Mouse (Mus musculus): Measurements from ENCODE around the gene Mark1. TPM values are rescaled to one million over a fixed set of nuclear protein-coding genes. Genes with fewer than 3 reads are reported as not detected.

The Mark1 gene
- polyA plus RNA-seq, 1 experiment from 2014 or later, result 12.1 TPM

- H3K4me1 ChIP-seq (ENCODE audit: control insufficient read depth, insufficient read depth, low read length), result no peaks in the 10 kb centered on the region
- ATAC-seq (no peak), DNase-seq (ENCODE audit: low spot score) (no peak)
- H3K9me3 ChIP-seq (replicated peaks; ENCODE audit: control insufficient read depth, low read length), result no peaks in the 10 kb centered on the region
- H3K36me3 ChIP-seq (ENCODE audit: control insufficient read depth, insufficient read depth, low read length), result no peaks in the 10 kb centered on the region
- H3K4me3 ChIP-seq (ENCODE audit: low read depth, low read length), result no peak overlapping the region
- 44% methylated on average over 8 of the region's 8 CpGs for WGBS
- no peak overlapping the region for H3K27ac ChIP-seq (ENCODE audit: low read depth, low read length)
- no peak overlapping the region for H3K4me2 ChIP-seq (ENCODE audit: low read length)
- no peaks in the 10 kb centered on the region for H3K27me3 ChIP-seq (replicated peaks; ENCODE audit: control insufficient read depth, insufficient read depth, low read length)
- no peak overlapping the region for H3K9ac ChIP-seq (ENCODE audit: low read length)
Observed at GRCm38 (mm10) chr1:184972214-184972776, 27.1 kb downstream of the Mark1 start.

DNA sequence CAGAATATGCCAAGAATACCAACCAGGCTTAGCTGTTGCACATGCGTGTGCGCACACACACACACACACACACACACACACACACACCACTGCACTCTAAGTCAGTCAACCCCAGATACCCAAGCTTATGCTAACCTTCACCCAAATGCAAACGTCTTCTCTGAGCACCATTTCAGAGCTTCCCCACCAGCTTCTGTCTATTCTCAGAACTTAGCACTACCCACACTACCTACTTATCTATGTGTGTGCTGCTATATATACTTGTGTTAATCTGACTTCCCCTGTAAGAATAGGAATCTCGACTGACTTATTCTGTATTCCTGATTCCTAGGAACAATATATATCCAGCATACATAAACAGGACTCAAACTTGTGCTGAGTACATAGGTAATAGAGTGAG lies 30.0 kb downstream of the Mark1 start:
- no peaks in the 10 kb centered on the region for H3K27me3 ChIP-seq (replicated peaks; ENCODE audit: control insufficient read depth, insufficient read depth, low read length)
- no peak for DNase-seq (ENCODE audit: low spot score)
- ATAC-seq, result no peak
- H3K9me3 ChIP-seq (replicated peaks; ENCODE audit: control insufficient read depth, low read length), result no peaks in the 10 kb centered on the region
- H3K27ac ChIP-seq (ENCODE audit: low read depth, low read length), result no peak overlapping the region
- 90% methylated on average over 4 of the region's 4 CpGs for WGBS
- no peaks in the 10 kb centered on the region for H3K4me1 ChIP-seq (ENCODE audit: control insufficient read depth, insufficient read depth, low read length)
- no peak overlapping the region for H3K4me3 ChIP-seq (ENCODE audit: low read depth, low read length)
- H3K36me3 ChIP-seq (ENCODE audit: control insufficient read depth, insufficient read depth, low read length), result no peaks in the 10 kb centered on the region
- H3K9ac ChIP-seq (ENCODE audit: low read length), result no peak overlapping the region
- no peak overlapping the region for H3K4me2 ChIP-seq (ENCODE audit: low read length)

DNA sequence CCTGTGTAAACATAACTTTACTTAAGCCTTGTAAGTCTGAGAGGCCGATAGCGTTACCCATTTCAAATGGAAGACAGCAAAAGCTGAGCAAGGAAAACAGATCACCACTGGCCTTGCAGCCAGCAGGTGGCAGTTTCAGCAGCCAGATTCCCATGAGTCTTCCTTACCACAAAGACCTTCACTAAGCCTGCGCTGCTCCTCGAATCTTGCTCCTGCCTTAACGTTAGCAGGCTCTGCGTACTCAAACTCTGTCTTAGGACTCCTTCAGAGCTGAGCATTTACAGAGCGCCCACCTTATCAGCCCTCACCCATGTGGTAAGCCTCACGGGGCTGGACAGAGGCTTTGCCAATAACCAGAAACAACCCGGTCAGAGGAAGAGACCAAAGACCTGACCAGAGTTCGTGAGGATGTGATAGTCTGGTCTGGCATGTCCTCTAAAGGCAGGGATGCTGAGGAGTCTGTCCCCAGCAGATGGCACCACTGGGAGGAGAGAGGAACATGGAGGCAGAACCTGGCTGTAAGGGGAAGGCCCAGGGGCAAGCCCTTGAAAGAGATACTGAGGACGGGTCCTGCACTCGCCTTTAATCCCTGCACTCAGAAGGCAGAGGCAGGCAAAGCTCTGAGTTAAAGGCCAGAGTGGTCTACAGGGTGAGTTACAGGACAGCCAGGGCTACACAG lies 33.5 kb downstream of the Mark1 start:
- H3K27ac ChIP-seq (ENCODE audit: low read depth, low read length), result no peak overlapping the region
- peaks cover 12% of the 10 kb centered on the region; the same call in 1 of the 2 replicates for H3K9me3 ChIP-seq (replicated peaks; ENCODE audit: control insufficient read depth, low read length)
- no peak overlapping the region for H3K9ac ChIP-seq (ENCODE audit: low read length)
- no peak overlapping the region for H3K4me3 ChIP-seq (ENCODE audit: low read depth, low read length)
- H3K4me2 ChIP-seq (ENCODE audit: low read length), result no peak overlapping the region
- H3K27me3 ChIP-seq (replicated peaks; ENCODE audit: control insufficient read depth, insufficient read depth, low read length), result no peaks in the 10 kb centered on the region
- no peaks in the 10 kb centered on the region for H3K4me1 ChIP-seq (ENCODE audit: control insufficient read depth, insufficient read depth, low read length)
- peak; percentile 16; the same call in 1 of the 2 replicates for ATAC-seq
- no peaks in the 10 kb centered on the region for H3K36me3 ChIP-seq (ENCODE audit: control insufficient read depth, insufficient read depth, low read length)
- DNase-seq (ENCODE audit: low spot score), result peak; percentile 39
- WGBS, result 61% methylated on average over 12 of the region's 12 CpGs

DNA sequence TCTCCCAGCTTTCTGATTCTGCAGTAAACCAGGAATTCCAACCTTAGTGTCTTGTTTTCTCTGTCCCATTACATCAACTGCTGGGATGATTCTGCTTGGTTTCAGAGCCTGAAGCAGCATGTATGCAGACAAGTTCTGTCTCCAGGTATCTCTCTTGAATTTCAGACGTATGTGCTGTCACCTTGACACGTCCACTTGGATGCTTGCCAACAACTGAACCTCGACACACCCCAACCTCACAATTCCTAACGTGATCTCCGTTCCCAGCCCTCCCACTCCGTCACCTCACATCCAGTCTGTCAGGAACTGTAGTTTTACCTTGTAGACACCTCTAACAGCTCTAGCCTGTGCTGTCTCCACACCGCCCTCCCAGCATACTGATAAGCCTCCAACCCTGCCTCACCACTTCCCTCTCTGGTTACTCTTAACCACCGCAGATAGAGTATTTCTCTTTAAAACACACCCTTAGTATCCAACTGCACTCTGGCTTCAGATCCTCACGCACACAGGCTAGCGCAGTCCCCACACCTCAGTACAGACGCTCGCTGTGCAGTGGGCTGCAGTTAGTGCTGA lies 36.2 kb downstream of the Mark1 start:
- Histone ChIP-seq H3K36me3 (ENCODE audit: control insufficient read depth, insufficient read depth, low read length) (no peaks in the 10 kb centered on the region), H3K4me2 (ENCODE audit: low read length) (no peak overlapping the region), H3K4me1 (ENCODE audit: control insufficient read depth, insufficient read depth, low read length) (no peaks in the 10 kb centered on the region), H3K9me3 (replicated peaks; ENCODE audit: control insufficient read depth, low read length) (peaks cover 16% of the 10 kb centered on the region; the same call in 1 of the 2 replicates), H3K4me3 (ENCODE audit: low read depth, low read length) (no peak overlapping the region), H3K9ac (ENCODE audit: low read length) (no peak overlapping the region), H3K27me3 (replicated peaks; ENCODE audit: control insufficient read depth, insufficient read depth, low read length) (no peaks in the 10 kb centered on the region), H3K27ac (ENCODE audit: low read depth, low read length) (no peak overlapping the region)
- no peak for ATAC-seq
- no peak for DNase-seq (ENCODE audit: low spot score)
- WGBS, result 83% methylated on average over 12 of the region's 12 CpGs

DNA sequence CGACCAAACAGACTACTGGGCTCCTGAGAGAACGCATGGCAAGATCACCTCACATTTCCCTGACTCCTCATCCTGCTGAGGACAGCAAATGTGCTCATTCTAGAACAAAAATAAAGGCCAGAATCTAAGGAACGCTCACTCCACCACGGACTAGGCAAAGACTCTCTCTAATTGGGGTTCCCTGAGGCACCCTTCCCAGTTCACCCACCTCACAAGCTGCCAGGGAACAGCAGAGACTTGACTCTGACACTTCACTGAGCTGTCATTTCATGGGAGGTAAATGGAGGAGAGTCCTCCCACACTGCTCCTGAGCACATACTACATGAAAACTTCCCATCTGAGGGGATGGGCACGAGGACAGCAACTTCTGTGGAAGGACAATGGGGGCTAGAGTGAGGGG lies 37.5 kb downstream of the Mark1 start:
- H3K4me3 ChIP-seq (ENCODE audit: low read depth, low read length), result no peak overlapping the region
- peaks cover 3% of the 10 kb centered on the region; the same call in 1 of the 2 replicates for H3K36me3 ChIP-seq (ENCODE audit: control insufficient read depth, insufficient read depth, low read length)
- 90% methylated on average over 5 of the region's 5 CpGs for WGBS
- no peak overlapping the region for H3K4me2 ChIP-seq (ENCODE audit: low read length)
- no peak overlapping the region for H3K9ac ChIP-seq (ENCODE audit: low read length)
- H3K27ac ChIP-seq (ENCODE audit: low read depth, low read length), result no peak overlapping the region
- H3K4me1 ChIP-seq (ENCODE audit: control insufficient read depth, insufficient read depth, low read length), result no peaks in the 10 kb centered on the region
- H3K27me3 ChIP-seq (replicated peaks; ENCODE audit: control insufficient read depth, insufficient read depth, low read length), result no peaks in the 10 kb centered on the region
- peaks cover 23% of the 10 kb centered on the region; the same call in 1 of the 2 replicates for H3K9me3 ChIP-seq (replicated peaks; ENCODE audit: control insufficient read depth, low read length)
- DNase-seq (ENCODE audit: low spot score) (no peak), ATAC-seq (no peak)

DNA sequence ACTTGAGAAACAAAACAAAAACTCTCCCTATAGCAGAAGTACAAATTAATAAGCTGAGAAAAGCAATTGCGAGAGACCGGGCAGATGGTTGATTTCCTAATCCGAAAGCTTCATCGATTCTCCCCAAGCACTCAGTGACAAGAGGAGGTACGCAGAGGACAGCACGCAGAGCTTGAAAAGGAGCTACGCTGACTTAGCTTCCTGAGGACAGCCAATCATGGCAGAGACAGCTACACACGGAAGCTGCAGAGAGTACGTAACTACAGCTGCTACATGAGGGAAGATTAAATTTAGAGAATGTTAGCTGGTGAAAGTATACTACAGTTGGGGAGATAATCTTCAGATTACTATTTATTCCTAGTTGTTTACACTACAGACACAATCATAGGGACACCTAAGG lies 40.6 kb downstream of the Mark1 start:
- ATAC-seq (no peak), DNase-seq (ENCODE audit: low spot score) (peak; percentile 19)
- no peak overlapping the region for H3K4me2 ChIP-seq (ENCODE audit: low read length)
- H3K9me3 ChIP-seq (replicated peaks; ENCODE audit: control insufficient read depth, low read length), result peaks cover 23% of the 10 kb centered on the region; the same call in 1 of the 2 replicates
- H3K4me1 ChIP-seq (ENCODE audit: control insufficient read depth, insufficient read depth, low read length), result no peaks in the 10 kb centered on the region
- WGBS, result 80% methylated on average over 9 of the region's 9 CpGs
- peaks cover 3% of the 10 kb centered on the region; the same call in 1 of the 2 replicates for H3K36me3 ChIP-seq (ENCODE audit: control insufficient read depth, insufficient read depth, low read length)
- no peaks in the 10 kb centered on the region for H3K27me3 ChIP-seq (replicated peaks; ENCODE audit: control insufficient read depth, insufficient read depth, low read length)
- H3K4me3 ChIP-seq (ENCODE audit: low read depth, low read length), result no peak overlapping the region
- no peak overlapping the region for H3K9ac ChIP-seq (ENCODE audit: low read length)
- H3K27ac ChIP-seq (ENCODE audit: low read depth, low read length), result no peak overlapping the region; the same call in 1 of the 2 replicates

DNA sequence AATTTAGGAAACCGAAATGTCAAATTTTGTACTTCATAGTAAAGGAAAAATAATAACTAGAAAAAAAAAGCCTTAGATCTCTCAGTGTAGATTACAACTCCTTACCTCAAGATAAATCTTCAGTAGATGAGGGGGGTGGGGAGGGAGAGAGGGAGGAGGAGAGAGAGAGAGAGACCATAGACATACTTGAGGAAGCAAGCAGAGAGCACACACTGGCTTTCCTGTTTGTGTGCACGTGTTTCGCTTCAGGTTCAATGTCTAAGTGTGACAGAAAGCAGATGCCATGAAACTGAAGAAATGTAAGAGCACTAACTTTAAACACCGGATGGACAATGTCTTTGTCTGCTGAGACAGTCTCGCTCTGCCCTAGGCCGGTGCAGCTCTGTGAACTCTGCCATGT lies 41.0 kb downstream of the Mark1 start:
- Histone ChIP-seq H3K4me2 (ENCODE audit: low read length) (no peak overlapping the region), H3K27ac (ENCODE audit: low read depth, low read length) (no peak overlapping the region; the same call in 1 of the 2 replicates), H3K27me3 (replicated peaks; ENCODE audit: control insufficient read depth, insufficient read depth, low read length) (no peaks in the 10 kb centered on the region), H3K36me3 (ENCODE audit: control insufficient read depth, insufficient read depth, low read length) (peaks cover 3% of the 10 kb centered on the region; the same call in 1 of the 2 replicates), H3K4me3 (ENCODE audit: low read depth, low read length) (no peak overlapping the region), H3K9me3 (replicated peaks; ENCODE audit: control insufficient read depth, low read length) (peaks cover 23% of the 10 kb centered on the region; the same call in 1 of the 2 replicates), H3K4me1 (ENCODE audit: control insufficient read depth, insufficient read depth, low read length) (no peaks in the 10 kb centered on the region), H3K9ac (ENCODE audit: low read length) (no peak overlapping the region)
- ATAC-seq (no peak), DNase-seq (ENCODE audit: low spot score) (no peak)
- whole genome bisulfite sequencing, result 87% methylated on average over 6 of the region's 6 CpGs

DNA sequence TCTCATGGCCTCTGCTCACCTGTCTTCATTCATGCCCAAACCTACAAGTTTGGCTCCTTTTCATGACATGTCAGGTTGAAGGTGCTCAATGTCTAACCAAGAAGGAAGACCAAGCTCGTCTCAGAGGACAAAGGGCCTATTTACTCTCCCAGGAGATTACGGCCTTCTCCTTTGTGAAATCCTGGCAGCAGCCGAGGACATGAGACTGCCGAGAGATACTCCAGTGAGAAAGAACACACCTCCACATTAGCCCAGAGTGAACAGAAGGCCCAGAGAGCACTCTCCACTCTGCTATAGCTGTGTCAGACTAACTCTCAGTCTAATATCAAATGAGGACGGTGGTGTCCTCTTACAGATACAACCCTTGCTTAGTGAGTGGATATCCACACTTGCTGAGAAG lies 47.6 kb downstream of the Mark1 start:
- H3K27me3 ChIP-seq (replicated peaks; ENCODE audit: control insufficient read depth, insufficient read depth, low read length), result no peaks in the 10 kb centered on the region
- no peaks in the 10 kb centered on the region for H3K36me3 ChIP-seq (ENCODE audit: control insufficient read depth, insufficient read depth, low read length)
- peaks cover 2% of the 10 kb centered on the region; the same call in 1 of the 2 replicates for H3K4me1 ChIP-seq (ENCODE audit: control insufficient read depth, insufficient read depth, low read length)
- H3K4me2 ChIP-seq (ENCODE audit: low read length), result no peak overlapping the region
- no peak overlapping the region for H3K27ac ChIP-seq (ENCODE audit: low read depth, low read length)
- WGBS, result 31% methylated on average over 5 of the region's 5 CpGs
- DNase-seq (ENCODE audit: low spot score) (no peak), ATAC-seq (no peak)
- no peaks in the 10 kb centered on the region for H3K9me3 ChIP-seq (replicated peaks; ENCODE audit: control insufficient read depth, low read length)
- no peak overlapping the region for H3K9ac ChIP-seq (ENCODE audit: low read length)
- no peak overlapping the region for H3K4me3 ChIP-seq (ENCODE audit: low read depth, low read length)

DNA sequence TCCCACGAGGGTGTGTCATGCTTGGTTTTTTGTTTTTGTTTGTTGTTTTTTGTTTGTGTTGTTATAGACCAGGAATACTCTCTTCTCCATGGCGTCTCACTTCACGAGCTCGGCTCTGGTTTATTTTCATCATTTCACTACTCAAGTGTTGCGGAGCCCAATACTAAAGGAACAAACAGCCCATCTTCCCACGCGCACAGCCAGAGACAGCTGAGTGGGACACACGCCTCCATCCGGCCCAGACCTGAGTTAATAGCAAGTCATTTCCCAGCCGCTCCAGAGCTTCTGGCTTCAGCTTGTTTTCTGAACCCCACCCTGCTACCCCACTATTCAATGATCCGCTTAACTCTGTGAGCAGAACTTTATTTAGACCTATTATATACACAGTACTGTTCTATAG lies 48.3 kb downstream of the Mark1 start:
- no peak overlapping the region for H3K27ac ChIP-seq (ENCODE audit: low read depth, low read length)
- H3K4me3 ChIP-seq (ENCODE audit: low read depth, low read length), result no peak overlapping the region
- WGBS, result 90% methylated on average over 11 of the region's 11 CpGs
- H3K27me3 ChIP-seq (replicated peaks; ENCODE audit: control insufficient read depth, insufficient read depth, low read length), result no peaks in the 10 kb centered on the region
- ATAC-seq (no peak), DNase-seq (ENCODE audit: low spot score) (no peak)
- H3K9ac ChIP-seq (ENCODE audit: low read length), result no peak overlapping the region
- no peaks in the 10 kb centered on the region for H3K9me3 ChIP-seq (replicated peaks; ENCODE audit: control insufficient read depth, low read length)
- no peaks in the 10 kb centered on the region for H3K36me3 ChIP-seq (ENCODE audit: control insufficient read depth, insufficient read depth, low read length)
- H3K4me2 ChIP-seq (ENCODE audit: low read length), result no peak overlapping the region
- peaks cover 2% of the 10 kb centered on the region; the same call in 1 of the 2 replicates for H3K4me1 ChIP-seq (ENCODE audit: control insufficient read depth, insufficient read depth, low read length)
